Mouse (Mus musculus) neural tube, embryonic 13.5 days (tissue): ENCODE measurements at regions not wholly inside any gene's neighbourhood (a gene's known extent, or its start where the extent isn't known, plus 50 kb on each side); places are given as distances from the start of the nearest gene placed in this dataset.

Experiments
- ATAC-seq: fragments of 200-750 bp; cut with Nextera tagmentation; 2 replicates; pipeline ENCODE4 v1.8.0; 2017; ENCODE audit warnings: low read depth, mild to moderate bottlenecking, moderate TSS enrichment, moderate library complexity
- H3K27ac ChIP-seq: fragments of 300-500 bp; sonication (generic); replicated peaks from 2 replicates; pipeline ENCODE4 v1.5.1; 2015; ENCODE audit warnings: moderate library complexity, mild to moderate bottlenecking, inconsistent platforms
- H3K27me3 ChIP-seq: fragments of 300-500 bp; sonication (generic); 2 replicates; pipeline ENCODE4 v1.6.1; 2015; ENCODE audit warnings: mild to moderate bottlenecking, inconsistent platforms
- H3K36me3 ChIP-seq: fragments of 300-500 bp; sonication (generic); 2 replicates; pipeline ENCODE4 v1.6.1; 2015; ENCODE audit warnings: mild to moderate bottlenecking, inconsistent platforms
- H3K4me1 ChIP-seq: fragments of 300-500 bp; sonication (generic); replicated peaks from 2 replicates; pipeline ENCODE4 v1.6.1; 2015; ENCODE audit warnings: inconsistent platforms
- H3K4me2 ChIP-seq: fragments of 300-500 bp; sonication (generic); 2 replicates; pipeline ENCODE4 v1.6.1; 2015; ENCODE audit warnings: inconsistent platforms, mild to moderate bottlenecking, moderate library complexity
- H3K4me3 ChIP-seq: fragments of 300-500 bp; sonication (generic); 2 replicates; pipeline ENCODE4 v1.5.1; 2015; ENCODE audit warnings: mild to moderate bottlenecking, inconsistent platforms
- H3K9ac ChIP-seq: fragments of 300-500 bp; sonication (generic); 2 replicates; pipeline ENCODE4 v1.6.1; 2015; ENCODE audit warnings: moderate library complexity, mild to moderate bottlenecking, inconsistent platforms
- H3K9me3 ChIP-seq: fragments of 300-500 bp; sonication (generic); 2 replicates; pipeline ENCODE4 v1.6.1; 2016; ENCODE audit warnings: inconsistent platforms
- WGBS: fragments of 180-500 bp; shearing (Covaris S2); methylation state at CpG from one replicate; pipeline ENCODE4 v1.1.7; 2015; 5-methylcytosine and 5-hydroxymethylcytosine counted together

GRCm38 (mm10) chr14:120607801-120608200, 129.6 kb downstream of the Rap2a start:
- 86% methylated on average over 3 of the region's 3 CpGs for WGBS
- Histone ChIP-seq H3K4me3 (no peak overlapping the region), H3K27me3 (no peaks in the 10 kb centered on the region), H3K9me3 (no peaks in the 10 kb centered on the region; the same call in 1 of the 2 replicates), H3K27ac (no peak overlapping the region), H3K9ac (no peak overlapping the region), H3K4me1 (peaks cover 7% of the 10 kb centered on the region; the same call in 1 of the 2 replicates), H3K36me3 (no peaks in the 10 kb centered on the region), H3K4me2 (no peak overlapping the region)
- no peak for ATAC-seq

DNA sequence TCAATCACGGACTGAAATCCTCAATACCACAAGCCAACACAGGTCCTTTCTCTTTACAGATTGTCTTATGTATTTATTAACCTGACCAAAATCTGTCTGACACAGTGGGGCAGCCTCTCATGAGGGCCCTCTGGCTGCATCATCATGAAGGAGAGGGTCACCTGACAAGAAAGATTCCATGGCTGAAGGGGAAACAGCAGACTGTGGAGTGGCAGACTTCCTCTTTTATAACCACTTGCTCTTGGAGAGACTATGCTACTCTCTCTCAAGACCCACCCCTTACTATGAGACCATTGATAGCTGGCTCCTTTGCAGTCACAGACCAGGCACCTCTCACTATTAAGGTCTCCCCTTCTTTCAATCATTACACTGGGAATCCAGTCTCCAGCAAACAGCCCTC, 133.1 kb downstream of the Rap2a start:
- no peak for ATAC-seq
- no peaks in the 10 kb centered on the region for H3K36me3 ChIP-seq
- no peak overlapping the region for H3K4me2 ChIP-seq
- 96% methylated on average over 1 of the region's 1 CpGs for WGBS
- no peak overlapping the region for H3K9ac ChIP-seq
- no peaks in the 10 kb centered on the region; the same call in 1 of the 2 replicates for H3K9me3 ChIP-seq
- H3K4me3 ChIP-seq, result no peak overlapping the region
- no peaks in the 10 kb centered on the region for H3K4me1 ChIP-seq
- no peaks in the 10 kb centered on the region for H3K27me3 ChIP-seq
- no peak overlapping the region for H3K27ac ChIP-seq

GRCm38 (mm10) chr14:120626223-120626935, 148.1 kb downstream of the Rap2a start:
- 0 out of 2 replicates have a peak, but pooled peaks cover 4% of the 10 kb centered on the region for H3K4me1 ChIP-seq
- no peak overlapping the region for H3K4me3 ChIP-seq
- H3K9me3 ChIP-seq, result no peaks in the 10 kb centered on the region
- ATAC-seq, result no peak
- WGBS, result 71% methylated on average over 9 of the region's 9 CpGs
- H3K27ac ChIP-seq, result no peak overlapping the region
- no peaks in the 10 kb centered on the region for H3K27me3 ChIP-seq
- H3K4me2 ChIP-seq, result no peak overlapping the region
- H3K9ac ChIP-seq, result no peak overlapping the region
- H3K36me3 ChIP-seq, result no peaks in the 10 kb centered on the region

DNA sequence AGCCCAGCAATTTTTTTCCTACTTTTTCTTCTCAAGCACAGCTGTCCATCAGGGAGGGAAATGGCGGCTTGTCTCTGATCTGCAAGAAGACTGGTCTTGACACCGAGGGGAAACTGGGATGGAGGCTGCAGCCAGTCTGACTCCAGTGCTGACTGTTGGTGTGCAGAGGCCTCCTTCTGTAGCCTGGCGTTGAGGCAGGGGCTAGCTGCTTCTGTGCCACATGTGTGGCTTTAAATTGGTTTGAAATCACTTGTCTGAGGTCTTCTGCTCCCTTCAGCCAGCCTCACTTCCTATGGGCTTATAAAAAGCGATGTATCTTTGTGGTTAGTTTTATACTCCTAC, 148.7 kb downstream of the Rap2a start:
- H3K27me3 ChIP-seq, result no peaks in the 10 kb centered on the region
- no peak overlapping the region for H3K27ac ChIP-seq
- H3K4me1 ChIP-seq, result 0 out of 2 replicates have a peak, but pooled peaks cover 4% of the 10 kb centered on the region
- no peak overlapping the region for H3K9ac ChIP-seq
- H3K9me3 ChIP-seq, result no peaks in the 10 kb centered on the region
- no peak overlapping the region for H3K4me2 ChIP-seq
- H3K36me3 ChIP-seq, result no peaks in the 10 kb centered on the region
- WGBS, result 76% methylated on average over 4 of the region's 4 CpGs
- H3K4me3 ChIP-seq, result no peak overlapping the region
- no peak for ATAC-seq

GRCm38 (mm10) chr14:120632771-120633170, 154.5 kb downstream of the Rap2a start:
- Histone ChIP-seq H3K36me3 (no peaks in the 10 kb centered on the region), H3K4me2 (no peak overlapping the region), H3K4me1 (no peaks in the 10 kb centered on the region), H3K9ac (no peak overlapping the region), H3K9me3 (no peaks in the 10 kb centered on the region), H3K27me3 (no peaks in the 10 kb centered on the region), H3K27ac (no peak overlapping the region), H3K4me3 (no peak overlapping the region)
- WGBS, result 81% methylated on average over 5 of the region's 5 CpGs
- ATAC-seq, result no peak

- H3K36me3 ChIP-seq, result no peaks in the 10 kb centered on the region
- no peak overlapping the region for H3K4me3 ChIP-seq
- ATAC-seq, result no peak
- no peaks in the 10 kb centered on the region for H3K4me1 ChIP-seq
- H3K4me2 ChIP-seq, result no peak overlapping the region
- H3K27ac ChIP-seq, result no peak overlapping the region
- no peaks in the 10 kb centered on the region for H3K9me3 ChIP-seq
- WGBS, result 91% methylated on average over 6 of the region's 6 CpGs
- no peak overlapping the region for H3K9ac ChIP-seq
- no peaks in the 10 kb centered on the region for H3K27me3 ChIP-seq
Observed at GRCm38 (mm10) chr14:120636726-120637400, 158.6 kb downstream of the Rap2a start.

DNA sequence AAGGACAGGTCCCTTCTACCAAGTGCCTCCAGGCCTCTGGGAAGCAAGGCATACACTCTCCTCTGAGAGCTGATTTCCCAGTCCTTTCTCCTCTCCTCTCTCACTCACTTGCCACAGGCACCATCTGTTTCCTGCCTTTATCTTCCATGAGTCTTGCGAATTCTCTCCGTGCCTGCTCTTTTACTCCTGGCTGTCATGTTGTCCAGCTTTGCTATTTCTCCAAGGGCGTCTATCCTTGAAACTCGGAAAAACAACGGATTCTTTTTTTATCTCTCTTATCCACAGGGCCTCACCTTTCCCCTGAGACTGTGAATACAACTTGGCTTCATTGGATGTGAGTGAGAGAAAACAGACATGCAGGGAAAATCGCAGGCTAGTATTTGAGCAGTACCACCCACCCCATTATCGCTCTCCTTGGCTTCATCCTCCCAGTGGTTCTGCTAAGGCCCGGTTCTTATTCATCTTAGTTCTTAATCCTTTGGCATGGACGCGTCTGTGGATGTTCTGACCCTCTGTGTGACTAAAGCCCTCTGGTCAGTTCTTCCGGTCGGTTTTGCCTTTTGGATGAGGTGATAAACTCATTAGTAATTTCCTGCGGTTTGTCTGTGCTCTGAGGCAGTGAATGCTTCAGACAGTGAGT, 159.4 kb downstream of the Rap2a start:
- no peak overlapping the region for H3K4me2 ChIP-seq
- no peak for ATAC-seq
- H3K27ac ChIP-seq, result no peak overlapping the region
- H3K4me3 ChIP-seq, result no peak overlapping the region
- no peaks in the 10 kb centered on the region for H3K9me3 ChIP-seq
- WGBS, result 76% methylated on average over 13 of the region's 13 CpGs
- H3K36me3 ChIP-seq, result no peaks in the 10 kb centered on the region
- no peaks in the 10 kb centered on the region for H3K27me3 ChIP-seq
- no peak overlapping the region for H3K9ac ChIP-seq
- H3K4me1 ChIP-seq, result no peaks in the 10 kb centered on the region

- H3K27me3 ChIP-seq, result no peaks in the 10 kb centered on the region
- H3K4me2 ChIP-seq, result no peak overlapping the region
- 95% methylated on average over 5 of the region's 5 CpGs for WGBS
- ATAC-seq, result no peak
- no peaks in the 10 kb centered on the region for H3K36me3 ChIP-seq
- no peak overlapping the region for H3K27ac ChIP-seq
- H3K9ac ChIP-seq, result no peak overlapping the region
- no peaks in the 10 kb centered on the region for H3K4me1 ChIP-seq
- H3K9me3 ChIP-seq, result no peaks in the 10 kb centered on the region
- H3K4me3 ChIP-seq, result no peak overlapping the region
Observed at GRCm38 (mm10) chr14:120642591-120642990, 164.3 kb downstream of the Rap2a start.

- Histone ChIP-seq H3K27me3 (no peaks in the 10 kb centered on the region), H3K4me2 (no peak overlapping the region), H3K9me3 (no peaks in the 10 kb centered on the region), H3K27ac (no peak overlapping the region), H3K4me3 (no peak overlapping the region), H3K4me1 (no peaks in the 10 kb centered on the region), H3K9ac (no peak overlapping the region), H3K36me3 (no peaks in the 10 kb centered on the region)
- 86% methylated on average over 7 of the region's 7 CpGs for WGBS
- ATAC-seq, result no peak
Observed at GRCm38 (mm10) chr14:120652034-120652433, 173.8 kb downstream of the Rap2a start.

DNA sequence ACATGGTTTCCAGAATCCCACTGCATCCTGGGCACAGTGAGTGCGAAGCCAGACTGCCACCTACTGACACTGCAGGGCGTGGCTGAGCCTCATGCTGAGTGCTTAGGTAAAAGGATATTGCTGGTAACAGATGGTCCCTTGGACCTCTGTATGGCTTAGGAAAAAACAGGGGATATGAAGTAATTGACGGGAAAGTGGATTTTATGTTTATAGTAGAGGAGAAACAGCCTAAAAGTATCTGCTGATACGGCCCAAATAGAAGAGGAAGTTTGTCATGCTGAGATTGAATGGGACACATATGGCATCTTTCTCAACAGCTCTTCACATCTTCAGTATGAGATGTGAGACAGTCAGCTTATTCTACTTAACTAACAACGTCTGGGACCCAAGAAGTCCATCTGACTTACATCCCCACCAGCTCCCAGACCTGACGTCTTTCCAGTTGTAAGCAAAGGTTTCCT, 182.1 kb downstream of the Rap2a start:
- Histone ChIP-seq H3K4me2 (no peak overlapping the region), H3K4me3 (no peak overlapping the region), H3K36me3 (no peaks in the 10 kb centered on the region), H3K27ac (no peak overlapping the region), H3K9me3 (no peaks in the 10 kb centered on the region), H3K9ac (no peak overlapping the region), H3K4me1 (no peaks in the 10 kb centered on the region), H3K27me3 (no peaks in the 10 kb centered on the region)
- ATAC-seq, result no peak
- WGBS, result 72% methylated on average over 6 of the region's 6 CpGs

- no peak for ATAC-seq
- H3K4me1 ChIP-seq, result no peaks in the 10 kb centered on the region
- 80% methylated on average over 5 of the region's 5 CpGs for WGBS
- no peak overlapping the region for H3K4me3 ChIP-seq
- H3K4me2 ChIP-seq, result no peak overlapping the region
- no peak overlapping the region for H3K27ac ChIP-seq
- no peaks in the 10 kb centered on the region for H3K9me3 ChIP-seq
- H3K27me3 ChIP-seq, result no peaks in the 10 kb centered on the region
- no peaks in the 10 kb centered on the region for H3K36me3 ChIP-seq
- H3K9ac ChIP-seq, result no peak overlapping the region
Observed at GRCm38 (mm10) chr14:120661111-120661510, 182.9 kb downstream of the Rap2a start.

- H3K27ac ChIP-seq, result no peak overlapping the region
- no peaks in the 10 kb centered on the region for H3K27me3 ChIP-seq
- no peaks in the 10 kb centered on the region for H3K9me3 ChIP-seq
- no peak for ATAC-seq
- H3K4me1 ChIP-seq, result no peaks in the 10 kb centered on the region
- H3K36me3 ChIP-seq, result no peaks in the 10 kb centered on the region
- no peak overlapping the region for H3K4me3 ChIP-seq
- no peak overlapping the region for H3K9ac ChIP-seq
- no peak overlapping the region for H3K4me2 ChIP-seq
- whole genome bisulfite sequencing, result 71% methylated on average over 5 of the region's 5 CpGs
Observed at GRCm38 (mm10) chr14:120669665-120670064, 191.4 kb downstream of the Rap2a start.
